Mouse (Mus musculus) megakaryocyte, embryonic 14.5 days (primary cell): ENCODE data around the gene Pmm1.

Experiments
- FLI1 ChIP-seq: IDR thresholded peaks from 2 replicates; pipeline ENCODE4 v1.6.1; 2012; ENCODE audit warnings: low read length, inconsistent platforms, mixed read lengths
- GATA1 ChIP-seq: IDR thresholded peaks from 3 replicates; pipeline ENCODE4 v1.6.1; 2012; ENCODE audit warnings: mixed read lengths, low read length, inconsistent platforms, borderline replicate concordance

- TF ChIP-seq GATA1 (no peak), FLI1 (no peak; the same call in 1 of the 2 replicates)
Measured at GRCm38 (mm10) chr15:81925760-81926445, 34.8 kb downstream of the Pmm1 start, which contains the start of gene Polr3h.
